Mouse (Mus musculus) limb, embryonic 10.5 days (tissue): ENCODE data around the gene Hhatl. TPM values are rescaled to one million over a fixed set of nuclear protein-coding genes. Genes with fewer than 3 reads are reported as not detected.

Source experiments
- DNase-seq: peaks from one replicate; pipeline ENCODE4 v3.0.0-alpha.2; 2017; ENCODE audit warnings: low spot score
- H3K27ac ChIP-seq: fragments of 300-500 bp; sonication (generic); 2 replicates; pipeline ENCODE4 v1.5.1; 2016; ENCODE audit warnings: mild to moderate bottlenecking
- H3K27me3 ChIP-seq: fragments of 300-500 bp; sonication (generic); 2 replicates; pipeline ENCODE4 v1.6.1; 2016; ENCODE audit warnings: low read depth, mild to moderate bottlenecking; ENCODE audit not compliant: poor library complexity, severe bottlenecking
- H3K36me3 ChIP-seq: fragments of 300-500 bp; sonication (generic); 2 replicates; pipeline ENCODE4 v1.6.1; 2016; ENCODE audit warnings: mild to moderate bottlenecking, moderate library complexity
- H3K4me1 ChIP-seq: fragments of 300-500 bp; sonication (generic); 2 replicates; pipeline ENCODE4 v1.6.1; 2016
- H3K4me3 ChIP-seq: fragments of 300-500 bp; sonication (generic); 2 replicates; pipeline ENCODE4 v1.5.1; 2016; ENCODE audit warnings: mild to moderate bottlenecking, moderate library complexity
- H3K9me3 ChIP-seq: fragments of 300-500 bp; sonication (generic); replicated peaks from 2 replicates; pipeline ENCODE4 v1.6.1; 2016; ENCODE audit warnings: mild to moderate bottlenecking
- WGBS: fragments of 180-500 bp; shearing (Covaris S2); methylation state at CpG from one replicate; pipeline ENCODE4 v1.1.7; 2016; 5-methylcytosine and 5-hydroxymethylcytosine counted together
- polyA plus RNA-seq: library from polyadenylated mRNA; unstranded; fragments of >200 nt; fragmentation: Nextera tagmentation; extraction: Ambion mirVana; gene quantifications from 2 replicates; pipeline ENCODE4 v1.2.1, GENCODE M21; 2016

The Hhatl gene
- polyA plus RNA-seq, 1 experiment from 2014 or later = not detected

DNA sequence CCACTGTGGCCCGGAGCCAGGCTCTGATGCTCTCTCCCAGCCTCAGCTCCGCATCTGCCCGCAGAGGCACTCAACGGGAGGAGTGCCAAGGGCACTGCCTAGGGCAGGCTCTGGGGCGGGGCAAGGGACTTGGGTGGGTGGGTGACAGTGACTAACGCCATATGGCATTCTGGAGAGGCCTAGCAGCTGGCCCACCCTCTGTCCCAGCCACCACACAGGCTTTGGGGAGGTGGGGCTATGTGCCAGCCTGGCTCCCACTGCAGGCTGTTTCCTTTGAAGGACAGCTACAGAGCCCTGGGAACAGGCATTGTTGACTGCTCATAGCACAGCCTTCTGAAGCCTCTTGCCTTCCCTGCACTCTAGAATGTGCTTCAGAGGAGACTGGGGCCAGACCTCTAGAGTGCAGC is 30.3 kb upstream of the Hhatl start:
- no peak for DNase-seq
- 82% methylated on average over 6 of the region's 6 CpGs for WGBS
- Histone ChIP-seq H3K4me3 (no peak overlapping the region), H3K9me3 (no peaks in the 10 kb centered on the region), H3K36me3 (no peaks in the 10 kb centered on the region), H3K4me1 (peaks cover 12% of the 10 kb centered on the region), H3K27me3 (no peaks in the 10 kb centered on the region), H3K27ac (no peak overlapping the region)

DNA sequence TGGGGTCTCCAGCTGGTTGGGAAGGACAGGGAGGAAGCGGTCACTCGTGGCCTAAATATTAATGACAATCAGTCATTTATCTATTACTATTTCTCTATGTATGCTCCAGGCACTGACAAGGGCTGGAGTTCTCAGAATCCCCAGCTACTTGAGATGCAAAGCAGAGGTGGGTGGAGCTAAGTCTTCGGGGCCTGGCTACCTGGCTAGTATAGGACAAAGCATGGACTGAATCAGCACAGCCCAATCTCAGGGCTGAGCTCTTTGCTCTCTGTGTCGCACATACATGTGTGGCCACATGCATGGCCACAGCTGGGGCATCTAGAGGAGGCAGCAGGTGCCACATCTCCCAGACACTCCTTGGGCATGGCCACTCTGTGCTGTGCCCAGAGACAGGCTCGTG is 28.5 kb upstream of the Hhatl start:
- peaks cover 5% of the 10 kb centered on the region; the same call in 1 of the 2 replicates for H3K4me1 ChIP-seq
- no peak for DNase-seq
- 71% methylated on average over 5 of the region's 5 CpGs for WGBS
- no peaks in the 10 kb centered on the region for H3K9me3 ChIP-seq
- no peaks in the 10 kb centered on the region for H3K36me3 ChIP-seq
- H3K27ac ChIP-seq = no peak overlapping the region
- no peaks in the 10 kb centered on the region for H3K27me3 ChIP-seq
- H3K4me3 ChIP-seq = no peak overlapping the region

DNA sequence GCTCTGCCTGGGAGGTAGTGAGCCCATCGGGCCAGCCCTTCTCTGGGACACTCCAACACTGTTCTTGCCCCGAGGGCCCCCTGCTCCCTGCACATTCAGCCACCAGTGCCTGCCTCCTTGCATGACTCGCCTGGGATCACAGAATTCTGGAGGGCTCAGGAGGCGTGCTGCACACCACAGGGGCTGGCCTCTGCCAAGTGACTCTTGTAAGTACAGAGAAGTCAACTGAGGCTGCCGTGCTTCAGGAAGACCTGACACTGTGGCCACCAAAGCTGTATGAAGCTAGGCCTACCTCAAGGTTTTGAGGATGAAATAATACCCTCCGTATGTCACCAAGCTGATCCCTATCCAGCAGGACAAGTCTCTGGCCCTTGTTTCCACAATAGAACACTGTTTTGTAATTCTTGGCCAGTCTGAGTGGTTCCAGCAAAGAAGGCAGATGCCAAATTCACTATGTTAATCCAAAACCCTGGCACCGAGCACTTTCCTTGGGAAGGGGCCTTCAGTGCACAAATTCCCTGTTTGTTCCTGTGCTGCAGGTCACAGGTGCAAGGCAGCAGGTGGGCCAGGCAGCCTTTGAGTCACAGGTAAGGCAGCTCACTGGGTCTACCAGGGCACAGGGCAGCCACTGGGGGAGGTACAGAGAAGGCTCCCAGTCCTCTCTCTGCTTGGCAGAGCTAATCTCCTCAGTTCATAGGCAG is 27.6 kb upstream of the Hhatl start:
- Histone ChIP-seq H3K27me3 (no peaks in the 10 kb centered on the region), H3K9me3 (no peaks in the 10 kb centered on the region), H3K4me1 (peaks cover 5% of the 10 kb centered on the region; the same call in 1 of the 2 replicates), H3K36me3 (no peaks in the 10 kb centered on the region), H3K27ac (no peak overlapping the region), H3K4me3 (no peak overlapping the region)
- no peak for DNase-seq
- 72% methylated on average over 7 of the region's 7 CpGs for WGBS

- Histone ChIP-seq H3K9me3 (no peaks in the 10 kb centered on the region), H3K4me1 (peaks cover 5% of the 10 kb centered on the region; the same call in 1 of the 2 replicates), H3K36me3 (no peaks in the 10 kb centered on the region), H3K4me3 (no peak overlapping the region), H3K27ac (no peak overlapping the region), H3K27me3 (no peaks in the 10 kb centered on the region)
- 77% methylated on average over 9 of the region's 9 CpGs for WGBS
- no peak for DNase-seq
Observed at GRCm38 (mm10) chr9:121819073-121819770, 26.9 kb upstream of the Hhatl start.

GRCm38 (mm10) chr9:121815183-121815582 is 22.9 kb upstream of the Hhatl start:
- Histone ChIP-seq H3K4me3 (no peak overlapping the region), H3K36me3 (no peaks in the 10 kb centered on the region), H3K9me3 (no peaks in the 10 kb centered on the region), H3K27me3 (no peaks in the 10 kb centered on the region), H3K4me1 (peaks cover 5% of the 10 kb centered on the region; the same call in 1 of the 2 replicates), H3K27ac (no peak overlapping the region)
- WGBS = 66% methylated on average over 6 of the region's 6 CpGs
- no peak for DNase-seq

- 46% methylated on average over 15 of the region's 15 CpGs for WGBS
- no peak overlapping the region for H3K4me3 ChIP-seq
- no peaks in the 10 kb centered on the region for H3K36me3 ChIP-seq
- H3K4me1 ChIP-seq = peaks cover 7% of the 10 kb centered on the region; the same call in 1 of the 2 replicates
- no peaks in the 10 kb centered on the region for H3K27me3 ChIP-seq
- H3K9me3 ChIP-seq = no peaks in the 10 kb centered on the region
- DNase-seq = no peak
- 0 out of 2 replicates have a peak overlapping the region, but pooled peaks have one; percentile 6 for H3K27ac ChIP-seq
Observed at GRCm38 (mm10) chr9:121810081-121810821, 17.9 kb upstream of the Hhatl start.

DNA sequence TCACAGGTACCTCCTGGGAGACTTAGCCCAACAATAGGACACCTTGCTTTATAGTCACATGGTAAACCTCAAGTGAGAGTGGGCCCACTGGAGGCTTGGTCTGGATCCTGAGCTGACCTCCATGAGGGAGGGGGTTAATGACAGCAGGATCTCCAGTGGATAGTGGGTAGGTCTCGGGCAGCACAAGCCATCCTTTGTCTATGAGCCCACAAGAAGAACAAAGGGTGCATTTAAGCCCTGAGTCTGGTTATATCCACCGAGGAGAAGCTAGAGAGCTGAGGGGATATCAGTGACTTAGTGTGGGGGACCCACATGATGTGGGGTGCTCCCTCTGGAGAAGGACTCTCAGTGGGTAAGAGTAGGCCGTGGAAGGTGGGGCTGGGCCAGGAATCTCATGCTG is 16.2 kb upstream of the Hhatl start:
- Histone ChIP-seq H3K27me3 (no peaks in the 10 kb centered on the region), H3K4me1 (peaks cover 7% of the 10 kb centered on the region; the same call in 1 of the 2 replicates), H3K27ac (peak overlapping the region; percentile 12; the same call in 1 of the 2 replicates), H3K4me3 (no peak overlapping the region), H3K9me3 (no peaks in the 10 kb centered on the region), H3K36me3 (no peaks in the 10 kb centered on the region)
- DNase-seq = no peak
- WGBS = 85% methylated on average over 3 of the region's 3 CpGs

- Histone ChIP-seq H3K9me3 (no peaks in the 10 kb centered on the region), H3K27ac (0 out of 2 replicates have a peak overlapping the region, but pooled peaks have one; percentile 12), H3K27me3 (no peaks in the 10 kb centered on the region), H3K4me3 (no peak overlapping the region), H3K36me3 (no peaks in the 10 kb centered on the region), H3K4me1 (peaks cover 7% of the 10 kb centered on the region; the same call in 1 of the 2 replicates)
- WGBS = 65% methylated on average over 7 of the region's 7 CpGs
- no peak for DNase-seq
Observed at GRCm38 (mm10) chr9:121807947-121808346, 15.6 kb upstream of the Hhatl start.

GRCm38 (mm10) chr9:121807546-121807945 is 15.2 kb upstream of the Hhatl start:
- no peaks in the 10 kb centered on the region for H3K27me3 ChIP-seq
- H3K4me3 ChIP-seq = no peak overlapping the region
- H3K9me3 ChIP-seq = no peaks in the 10 kb centered on the region
- no peak for DNase-seq
- no peak overlapping the region for H3K27ac ChIP-seq
- 71% methylated on average over 1 of the region's 1 CpGs for WGBS
- peaks cover 7% of the 10 kb centered on the region; the same call in 1 of the 2 replicates for H3K4me1 ChIP-seq
- H3K36me3 ChIP-seq = no peaks in the 10 kb centered on the region

DNA sequence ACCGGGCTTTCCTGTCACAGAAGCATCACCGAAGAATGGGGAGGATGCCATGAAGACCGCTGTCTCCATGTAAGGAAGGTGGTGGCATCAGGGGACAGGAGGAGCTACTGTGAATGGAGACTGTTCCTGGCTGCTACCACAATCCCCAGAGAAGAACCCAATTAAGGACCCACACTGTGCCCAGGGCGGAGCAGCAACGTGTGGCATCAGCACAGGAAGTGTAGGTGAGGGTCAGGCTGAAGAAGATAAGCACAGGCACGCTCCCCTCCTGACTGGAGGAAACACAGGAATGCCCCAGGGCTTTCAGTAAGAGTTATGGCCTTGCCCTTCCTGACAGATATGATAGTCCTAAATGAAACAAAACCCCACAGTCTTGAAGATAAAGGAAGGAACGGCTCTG is 10.4 kb upstream of the Hhatl start:
- Histone ChIP-seq H3K36me3 (no peaks in the 10 kb centered on the region), H3K4me1 (peaks cover 12% of the 10 kb centered on the region), H3K27ac (no peak overlapping the region), H3K9me3 (no peaks in the 10 kb centered on the region), H3K27me3 (no peaks in the 10 kb centered on the region), H3K4me3 (no peak overlapping the region)
- 68% methylated on average over 7 of the region's 7 CpGs for WGBS
- no peak for DNase-seq

- peaks cover 12% of the 10 kb centered on the region for H3K4me1 ChIP-seq
- H3K4me3 ChIP-seq = no peak overlapping the region
- H3K9me3 ChIP-seq = no peaks in the 10 kb centered on the region
- H3K36me3 ChIP-seq = no peaks in the 10 kb centered on the region
- no peaks in the 10 kb centered on the region for H3K27me3 ChIP-seq
- H3K27ac ChIP-seq = no peak overlapping the region
- no peak for DNase-seq
- 50% methylated on average over 6 of the region's 6 CpGs for WGBS
Observed at GRCm38 (mm10) chr9:121798887-121799520, 6.7 kb upstream of the Hhatl start.

- peaks cover 12% of the 10 kb centered on the region for H3K4me1 ChIP-seq
- H3K36me3 ChIP-seq = no peaks in the 10 kb centered on the region
- no peak overlapping the region for H3K27ac ChIP-seq
- 0 out of 2 replicates have a peak overlapping the region, but pooled peaks have one; percentile 8 for H3K4me3 ChIP-seq
- DNase-seq = peak; percentile 45
- H3K9me3 ChIP-seq = no peaks in the 10 kb centered on the region
- no peaks in the 10 kb centered on the region for H3K27me3 ChIP-seq
- WGBS = 14% methylated on average over 12 of the region's 12 CpGs
Observed at GRCm38 (mm10) chr9:121797722-121798121, 5.4 kb upstream of the Hhatl start.
